Mouse (Mus musculus) embryonic stem cell, embryonic (primary cell): ENCODE measurements around the gene 2310061I04Rik.

Experiments used
- CTCF ChIA-PET, 4 experiments: fragments of 300-600 bp in 2 of 4; fragments of 350-600 bp in 2 of 4; sonication (Branson Sonifier 250); formaldehyde crosslinking; loops; one replicate each; lab custom pipeline; 2022; ENCODE audit warnings: inconsistent platforms in 2 of 4; lab: Charles Lee
- POLR2A ChIA-PET, 4 experiments: fragments of 300-600 bp in 2 of 4; fragments of 350-600 bp in 2 of 4; sonication (Branson Sonifier 250); formaldehyde crosslinking; loops; one replicate each; lab custom pipeline; 2022; ENCODE audit warnings: antibody characterized with exemption in 4 of 4, inconsistent platforms in 1 of 4; lab: Charles Lee

2310061I04Rik gene

DNA sequence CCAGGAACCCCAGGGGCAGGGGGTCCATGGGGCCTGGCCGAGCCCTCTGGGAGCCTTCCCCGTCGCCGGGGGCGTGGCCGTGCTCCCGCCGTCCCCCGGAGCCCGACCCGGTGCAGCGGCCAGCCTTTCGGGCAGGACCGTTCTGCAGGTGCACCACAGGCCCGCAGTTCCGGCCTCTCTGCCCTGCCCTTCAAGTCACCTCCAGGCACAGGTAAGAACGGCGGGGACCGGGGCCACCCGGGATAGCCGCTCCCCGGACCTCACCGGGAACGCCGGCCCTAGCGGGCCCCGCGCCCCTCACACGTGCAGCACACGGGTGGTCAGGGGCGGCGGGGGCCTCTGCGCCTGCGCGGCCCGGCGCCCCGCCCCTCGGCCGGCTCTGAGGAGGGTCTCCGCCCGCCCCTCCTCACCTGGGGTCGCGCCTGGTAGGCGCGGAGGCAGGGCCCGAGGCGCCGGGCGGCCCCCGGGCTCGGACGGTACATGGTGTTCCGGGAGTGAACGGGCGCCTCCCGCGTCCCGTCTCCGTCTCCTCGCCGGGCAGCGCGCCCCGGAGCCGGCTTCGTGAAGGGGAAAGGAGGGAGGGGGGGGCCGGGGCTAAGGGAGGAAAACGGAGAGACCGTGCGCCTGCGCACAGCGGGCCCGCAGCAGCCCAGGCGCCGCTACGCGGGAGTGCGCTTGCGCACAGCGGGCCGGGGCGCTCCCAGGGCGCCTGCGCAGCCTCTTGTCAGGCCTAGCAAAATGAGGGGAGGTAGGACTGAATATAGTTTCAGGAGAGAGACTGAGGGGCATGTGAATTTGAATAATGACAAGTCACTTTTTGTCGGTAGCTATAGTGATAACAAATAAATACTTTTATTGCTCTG, at the start of gene 2310061I04Rik:
2310061I04Rik (minus strand) TSS at position 651 of the 863 bp plus-strand sequence.
- POLR2A ChIA-PET, result interaction anchor here (0.6 to 13.4 kb wide), 36 partner anchors 9 to 301 kb away, joined by 3 to 147 read pairs (median 8); partner anchors contain the start of genes Mdc1 (in 3 of the 4), Mrps18b (in 3 of the 4), Ppp1r10 (in 3 of the 4) and Atat1 (in 2 of the 4)

GRCm38 (mm10) chr17:35939941-35940340, 42.7 kb upstream of the 2310061I04Rik start:
- CTCF ChIA-PET, result interaction anchor here in 1 of 4 experiments (1.0 to 4.8 kb wide), 4 partner anchors 26 to 121 kb away, joined by 4 to 67 read pairs (median 8); no protein-coding TSS in a partner anchor
- POLR2A ChIA-PET, result interaction anchor here in 2 of 4 experiments (1.0 to 8.4 kb wide), 14 partner anchors 15 to 58 kb away, joined by 3 to 241 read pairs (median 15); partner anchors contain the start of genes Abcf1 (in 1 of the 2), Gnl1 (in 1 of the 2) and Prr3 (in 1 of the 2)

More for the DNA sequence above, at the start of gene 2310061I04Rik:
- CTCF ChIA-PET, result interaction anchor here in 3 of 4 experiments (0.8 to 2.1 kb wide), 6 partner anchors 23 to 97 kb away, joined by 3 to 5 read pairs (median 3); no protein-coding TSS in a partner anchor

DNA sequence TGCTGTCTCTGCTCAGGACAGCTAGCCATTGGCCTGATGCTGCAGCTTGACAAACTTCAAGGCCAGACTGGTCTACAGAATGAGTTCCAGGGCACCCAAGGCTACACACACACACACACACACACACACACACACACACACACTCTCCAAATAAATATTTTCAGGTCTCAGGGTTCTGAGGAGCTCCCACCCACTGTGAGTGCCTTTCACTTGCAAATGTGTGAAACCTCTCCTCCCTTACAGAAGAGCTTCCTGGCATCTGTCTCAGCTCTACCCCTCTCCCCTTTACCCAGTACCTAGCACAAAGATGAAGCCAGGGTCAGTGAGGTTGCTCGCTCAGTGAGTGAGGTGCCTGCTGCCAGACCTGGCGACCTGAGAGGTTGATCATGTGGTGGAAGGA, 41.9 kb upstream of the 2310061I04Rik start:
- POLR2A ChIA-PET, result interaction anchor here (0.6 to 8.4 kb wide), 60 partner anchors 10 to 348 kb away, joined by 3 to 241 read pairs (median 4); partner anchors contain the start of genes Gnl1 (in 2 of the 4), Mrps18b (in 2 of the 4), Ppp1r10 (in 2 of the 4) and Prr3 (in 2 of the 4)
- CTCF ChIA-PET, result interaction anchor here (0.6 to 4.8 kb wide), 26 partner anchors 19 to 849 kb away, joined by 3 to 67 read pairs (median 4); partner anchors contain the start of genes H2-T24 (in 1 of the 4), Mdc1 (in 1 of the 4) and Prr3 (in 1 of the 4)

GRCm38 (mm10) chr17:35937700-35938348, 40.6 kb upstream of the 2310061I04Rik start:
- ChIA-PET POLR2A (interaction anchor here (0.6 to 8.4 kb wide), 47 partner anchors 15 to 304 kb away, joined by 3 to 241 read pairs (median 5); partner anchors contain the start of genes Gnl1 (in 3 of the 4), Prr3 (in 3 of the 4), Mrps18b (in 2 of the 4) and Ppp1r10 (in 2 of the 4)), CTCF (interaction anchor here (0.6 to 4.8 kb wide), 36 partner anchors 10 to 255 kb away, joined by 3 to 67 read pairs (median 4); partner anchors contain the start of genes Gnl1 (in 1 of the 4), Nrm (in 1 of the 4) and Prr3 (in 1 of the 4))

DNA sequence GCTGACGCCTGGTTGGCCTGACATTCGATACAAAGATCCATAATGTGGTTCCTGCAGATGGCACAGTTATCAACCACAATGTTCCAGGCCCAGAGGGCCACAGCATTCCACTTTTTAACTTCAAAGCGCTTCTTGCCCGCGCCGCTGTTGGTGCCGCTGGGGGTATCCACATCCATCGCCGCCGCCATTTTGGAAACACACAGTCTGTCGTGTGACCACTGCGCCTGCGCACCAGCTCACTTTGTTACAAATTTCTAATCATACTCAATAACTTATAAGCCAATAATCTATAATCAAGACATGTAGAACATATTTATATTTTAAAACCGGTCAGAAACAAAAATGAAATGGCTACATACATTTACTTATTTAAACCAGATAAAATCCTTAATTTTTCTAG, 38.5 kb upstream of the 2310061I04Rik start:
- ChIA-PET CTCF (interaction anchor here (0.9 to 4.8 kb wide), 8 partner anchors 22 to 125 kb away, joined by 4 to 67 read pairs (median 10); no protein-coding TSS in a partner anchor), POLR2A (interaction anchor here (0.8 to 8.4 kb wide), 35 partner anchors 13 to 283 kb away, joined by 3 to 241 read pairs (median 6); partner anchors contain the start of genes Gnl1 (in 2 of the 4), Mrps18b (in 2 of the 4), Ppp1r10 (in 2 of the 4) and Prr3 (in 2 of the 4))

DNA sequence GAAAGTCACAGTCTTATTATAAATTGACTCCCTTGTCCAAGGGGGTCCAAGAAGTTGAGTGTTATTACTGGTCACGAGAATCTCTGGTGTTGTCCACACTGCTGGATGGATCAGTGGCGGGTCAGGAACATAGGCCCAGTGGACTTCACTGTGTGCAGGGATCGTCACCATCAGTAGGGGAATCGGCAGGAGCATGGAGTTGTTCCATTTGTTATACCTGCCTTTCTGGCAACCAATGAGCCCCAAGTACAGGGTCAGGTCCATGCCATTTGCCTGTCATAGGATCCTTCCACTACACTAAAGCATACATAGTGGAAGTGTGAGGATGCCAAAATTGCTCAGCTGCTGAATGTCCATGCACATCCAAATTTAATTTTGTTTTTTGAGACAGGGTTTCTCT, 35.4 kb upstream of the 2310061I04Rik start:
- CTCF ChIA-PET, result no interaction called here
- POLR2A ChIA-PET, result interaction anchor here in 1 of 4 experiments (8.4 kb wide), 1 partner anchor 10 kb away, joined by 241 read pairs; no protein-coding TSS in a partner anchor

GRCm38 (mm10) chr17:35930627-35931026, 33.4 kb upstream of the 2310061I04Rik start:
- CTCF ChIA-PET, result no interaction called here
- POLR2A ChIA-PET, result interaction anchor here in 2 of 4 experiments (1.1 to 1.3 kb wide), 2 partner anchors 20 kb away, joined by 5 to 9 read pairs; no protein-coding TSS in a partner anchor

GRCm38 (mm10) chr17:35929534-35929933, 32.3 kb upstream of the 2310061I04Rik start:
- ChIA-PET POLR2A (interaction anchor here in 3 of 4 experiments (0.6 to 1.9 kb wide), 6 partner anchors 11 to 74 kb away, joined by 4 to 9 read pairs (median 6); partner anchors contain the start of genes Mrps18b (in 1 of the 3) and Ppp1r10 (in 1 of the 3)), CTCF (interaction anchor here in 1 of 4 experiments (0.6 to 1.0 kb wide), 4 partner anchors 21 to 1690 kb away, joined by 3 to 4 read pairs (median 3); no protein-coding TSS in a partner anchor)

DNA sequence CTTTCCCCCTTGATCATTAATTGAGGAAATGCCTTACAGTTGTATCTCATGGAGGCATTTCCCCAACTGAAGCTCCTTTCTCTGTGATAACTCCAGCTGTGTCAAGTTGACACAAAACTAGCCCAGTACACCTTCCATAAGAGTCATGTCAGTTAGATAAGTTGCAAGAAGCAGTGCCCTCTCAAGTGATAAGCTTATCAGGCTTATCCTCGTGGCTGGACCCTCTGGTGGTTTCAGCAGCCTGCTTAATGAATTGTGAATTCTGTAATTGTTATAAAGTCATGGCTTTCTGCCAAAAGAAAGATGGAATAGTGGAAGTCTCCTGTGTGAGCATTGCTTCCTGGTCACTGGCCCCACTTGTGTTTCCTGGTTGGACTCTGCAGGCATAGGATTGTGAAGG, 30.2 kb upstream of the 2310061I04Rik start:
- CTCF ChIA-PET, result interaction anchor here in 1 of 4 experiments (1.4 kb wide), 1 partner anchor 10 kb away, joined by 6 read pairs; no protein-coding TSS in a partner anchor
- POLR2A ChIA-PET, result interaction anchor here (0.6 to 11.3 kb wide), 14 partner anchors 8 to 96 kb away, joined by 3 to 241 read pairs (median 6); partner anchors contain the start of genes Abcf1 (in 1 of the 4), Mrps18b (in 1 of the 4) and Ppp1r10 (in 1 of the 4)

DNA sequence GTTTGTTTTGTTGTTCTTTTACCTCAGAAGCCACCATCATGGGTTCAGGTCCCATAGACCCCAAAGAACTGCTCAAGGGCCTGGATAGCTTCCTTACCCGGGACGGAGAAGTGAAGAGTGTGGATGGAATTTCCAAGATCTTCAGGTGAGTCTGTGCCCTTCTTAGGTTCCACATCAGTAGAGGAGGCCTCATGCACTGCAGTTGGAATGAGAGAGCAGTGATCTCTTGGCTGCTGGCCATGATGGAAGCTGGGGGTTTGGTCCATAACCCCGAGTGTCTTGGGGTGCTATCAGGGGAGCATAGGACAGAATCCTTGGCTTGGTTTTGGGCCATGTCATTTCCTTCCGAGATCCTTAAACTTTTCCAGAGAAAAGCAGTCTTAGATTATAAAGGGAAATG, 26.1 kb upstream of the 2310061I04Rik start:
- ChIA-PET POLR2A (interaction anchor here in 3 of 4 experiments (0.5 to 11.3 kb wide), 17 partner anchors 10 to 1087 kb away, joined by 3 to 241 read pairs (median 4); partner anchors contain the start of genes Abcf1 (in 1 of the 3), Atat1 (in 1 of the 3) and Mdc1 (in 1 of the 3)), CTCF (interaction anchor here in 1 of 4 experiments (0.7 kb wide), 1 partner anchor 43 kb away, joined by 3 read pairs; the partner anchor contains the start of gene Dhx16)

DNA sequence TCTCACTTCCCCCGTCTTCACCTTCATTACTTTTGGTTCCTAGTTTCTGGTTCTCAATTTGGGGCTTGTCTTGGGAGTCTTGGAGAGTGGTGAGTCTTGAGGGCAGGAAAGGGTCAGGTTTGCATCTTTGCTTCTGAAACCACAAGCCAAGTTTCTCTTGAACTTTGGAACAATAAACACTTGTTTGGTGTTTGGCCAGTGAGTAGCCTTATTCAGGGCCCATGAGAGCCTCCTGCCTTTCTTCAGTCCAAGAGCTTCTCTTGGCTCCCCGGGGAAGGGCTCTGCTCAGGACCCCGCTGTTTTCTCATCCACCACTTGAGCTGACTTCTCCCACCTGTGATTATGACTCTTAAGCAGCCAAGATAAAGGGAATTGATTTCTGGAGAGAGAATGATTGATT, 25.3 kb upstream of the 2310061I04Rik start:
- CTCF ChIA-PET, result interaction anchor here in 1 of 4 experiments (0.7 kb wide), 1 partner anchor 43 kb away, joined by 3 read pairs; the partner anchor contains the start of gene Dhx16

GRCm38 (mm10) chr17:35921710-35922109, 24.5 kb upstream of the 2310061I04Rik start:
- POLR2A ChIA-PET, result interaction anchor here in 3 of 4 experiments (0.5 to 11.3 kb wide), 27 partner anchors 10 to 1028 kb away, joined by 3 to 241 read pairs (median 5); partner anchors contain the start of genes Tubb5 (in 2 of the 3), 2310061I04Rik (in 1 of the 3), Abcf1 (in 1 of the 3) and Atat1 (in 1 of the 3)
- CTCF ChIA-PET, result interaction anchor here in 3 of 4 experiments (1.0 to 1.4 kb wide), 3 partner anchors 72 to 86 kb away, joined by 3 to 5 read pairs (median 4); no protein-coding TSS in a partner anchor

More for the DNA sequence above, 25.3 kb upstream of the 2310061I04Rik start:
- POLR2A ChIA-PET, result interaction anchor here in 2 of 4 experiments (0.5 to 11.3 kb wide), 15 partner anchors 11 to 1087 kb away, joined by 3 to 241 read pairs (median 4); partner anchors contain the start of genes Prr3 (in 2 of the 2), Abcf1 (in 1 of the 2), Atat1 (in 1 of the 2) and Gnl1 (in 1 of the 2)

DNA sequence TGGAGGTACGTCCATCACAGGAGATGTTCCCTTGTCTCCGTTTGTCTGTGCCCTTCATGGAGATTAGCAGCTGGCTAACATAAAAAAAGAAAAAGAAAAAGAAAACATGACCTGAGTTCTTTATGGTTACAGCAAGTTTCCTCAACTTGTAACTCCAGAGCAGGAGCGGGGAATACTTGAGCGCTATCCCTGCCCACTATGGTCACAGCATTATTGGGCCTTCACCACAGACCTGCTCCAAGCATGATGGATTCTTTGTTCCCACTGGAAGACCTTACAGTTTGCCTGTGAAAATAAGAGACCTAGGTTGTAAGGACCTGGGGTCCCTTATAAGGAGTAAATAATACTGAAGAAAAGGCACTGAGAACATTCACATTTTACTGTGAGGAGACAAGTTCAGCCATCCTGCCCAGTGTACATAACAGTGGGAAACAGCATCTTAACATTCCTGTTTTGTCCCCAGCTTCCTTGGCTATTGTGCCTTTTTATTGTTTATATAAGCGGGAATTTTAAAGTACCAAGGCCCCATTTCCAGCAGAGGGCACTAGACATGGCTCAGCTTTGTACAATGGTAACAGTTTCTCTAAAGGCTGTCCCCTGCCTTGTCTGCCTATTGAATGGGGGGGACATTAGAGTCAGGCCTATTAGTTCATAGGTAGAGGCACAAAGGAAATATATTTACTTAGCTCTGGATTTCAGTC, 23.8 kb upstream of the 2310061I04Rik start:
- CTCF ChIA-PET, result interaction anchor here in 3 of 4 experiments (0.6 to 1.5 kb wide), 8 partner anchors 16 to 192 kb away, joined by 3 to 5 read pairs (median 4); partner anchors contain the start of gene H2-T23 (in 1 of the 3)
- POLR2A ChIA-PET, result interaction anchor here (0.5 to 11.3 kb wide), 34 partner anchors 9 to 1029 kb away, joined by 3 to 241 read pairs (median 4); partner anchors contain the start of genes Tubb5 (in 2 of the 4), 2310061I04Rik (in 1 of the 4), Abcf1 (in 1 of the 4) and Atat1 (in 1 of the 4)

DNA sequence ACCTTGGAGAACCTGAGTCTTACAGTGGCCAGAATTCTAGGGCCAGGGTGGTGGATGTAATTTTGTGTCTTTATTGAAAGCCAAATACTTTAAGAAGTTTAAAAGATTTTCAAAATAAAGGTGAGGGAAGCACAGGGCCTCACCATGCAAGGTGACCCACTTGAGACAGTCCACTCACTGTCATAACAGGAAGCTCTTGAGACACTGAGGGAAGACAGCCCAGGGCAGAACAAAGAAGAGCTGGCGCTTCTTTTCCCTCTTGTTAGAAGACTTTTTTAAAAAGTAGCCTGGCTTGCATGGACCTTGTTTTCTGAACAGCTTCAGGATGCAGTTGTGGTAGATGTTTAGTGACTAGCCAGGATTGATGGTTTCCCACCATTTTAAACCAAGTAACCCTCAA, 23.2 kb upstream of the 2310061I04Rik start:
- POLR2A ChIA-PET, result interaction anchor here (0.8 to 11.3 kb wide), 31 partner anchors 8 to 416 kb away, joined by 3 to 241 read pairs (median 8); partner anchors contain the start of genes Ier3 (in 2 of the 4), Tubb5 (in 2 of the 4), 2310061I04Rik (in 1 of the 4) and Abcf1 (in 1 of the 4)
- CTCF ChIA-PET, result interaction anchor here in 3 of 4 experiments (0.6 to 1.5 kb wide), 5 partner anchors 16 to 192 kb away, joined by 3 to 5 read pairs (median 3); no protein-coding TSS in a partner anchor

GRCm38 (mm10) chr17:35919864-35920301, 22.7 kb upstream of the 2310061I04Rik start:
- ChIA-PET CTCF (interaction anchor here in 3 of 4 experiments (0.9 to 1.5 kb wide), 5 partner anchors 17 to 74 kb away, joined by 3 to 4 read pairs (median 3); partner anchors contain the start of gene Dhx16 (in 1 of the 3)), POLR2A (interaction anchor here (0.7 to 11.3 kb wide), 68 partner anchors 8 to 416 kb away, joined by 3 to 241 read pairs (median 10); partner anchors contain the start of genes Atat1 (in 3 of the 4), Ier3 (in 3 of the 4), Tubb5 (in 3 of the 4) and Abcf1 (in 2 of the 4))
